Mouse (Mus musculus) liver, embryonic 14.5 days (tissue): ENCODE results near the gene Itgb1.

Experiments
- CTCF ChIP-seq: IDR thresholded peaks from 2 replicates; pipeline ENCODE4 v1.5.1; 2016; ENCODE audit warnings: antibody characterized with exemption, low read depth, control low read depth
- EP300 ChIP-seq: IDR thresholded peaks from 2 replicates; pipeline ENCODE4 v1.6.1; 2016; ENCODE audit warnings: antibody characterized with exemption, low read depth

DNA sequence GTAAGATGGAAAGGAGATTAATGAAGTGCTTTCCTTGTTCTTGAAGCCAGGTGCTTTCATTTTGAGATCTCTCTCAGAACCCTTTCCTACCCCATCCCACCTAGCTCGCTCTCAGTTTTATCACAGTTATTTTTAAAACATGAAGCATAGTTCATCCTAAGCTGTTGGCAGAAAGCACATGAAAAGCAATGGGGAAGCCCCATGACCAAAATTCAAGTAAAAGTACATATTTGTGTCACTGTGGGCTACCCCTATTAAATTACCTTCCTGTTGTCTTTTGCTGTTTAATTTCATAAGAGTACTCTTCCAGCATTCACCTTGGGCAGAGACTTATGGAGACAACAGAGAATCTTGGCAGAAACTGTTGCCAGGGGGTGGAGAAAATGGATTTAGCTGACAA lies 42.4 kb upstream of the Itgb1 start:
- TF ChIP-seq CTCF (no peak), EP300 (no peak)
